Mouse (Mus musculus): Measurements from ENCODE around the gene Olfr765. TPM values are rescaled to one million over a fixed set of nuclear protein-coding genes. Genes with fewer than 3 reads are reported as not detected.
"Not testable (repeated sequence)": the region's sequence is repeated elsewhere in the genome, so short reads cannot be mapped to it uniquely, and the experiment has no call there.

Gene Olfr765
- polyA plus RNA-seq (2014; fragmentation: Nextera tagmentation; extraction: Ambion mirVana) = not detected in 2 replicates

DNA sequence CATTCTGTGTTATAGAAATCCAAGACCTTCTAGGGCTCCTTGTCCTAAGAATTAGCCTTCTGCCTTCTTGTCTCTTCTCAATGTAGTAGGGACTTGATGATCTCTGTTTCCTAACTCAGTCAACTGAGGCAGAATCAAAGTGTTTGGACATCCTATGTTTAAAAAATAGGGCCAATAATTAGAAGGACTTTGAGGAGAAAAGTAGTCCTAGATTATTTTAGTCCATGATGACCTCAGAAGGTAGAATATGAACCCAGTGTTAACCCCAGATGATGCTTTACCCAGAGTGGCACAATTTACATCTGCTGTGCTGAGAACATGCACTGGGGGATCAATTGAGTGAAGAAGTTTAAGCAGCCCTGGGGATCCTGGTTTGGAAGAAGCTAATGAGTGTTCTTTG, at the start of gene Olfr765:
Gene Olfr765 (minus strand): TSS at position 101 of the 400 bp plus-strand sequence.
- H3K4me1 ChIP-seq (ENCODE audit: control insufficient read depth, insufficient read depth, low read length); H3K4me2 ChIP-seq (ENCODE audit: low read depth, low read length); H3K27me3 ChIP-seq (ENCODE audit: control insufficient read depth, insufficient read depth, low read length); DNase-seq (ENCODE audit: low spot score); ATAC-seq (replicated peaks; ENCODE audit: insufficient number of reproducible peaks, low FRiP score, low TSS enrichment, low read depth); H3K36me3 ChIP-seq (replicated peaks; ENCODE audit: control insufficient read depth, insufficient read depth, low read depth, low read length); H3K4me3 ChIP-seq (ENCODE audit: low read depth, low read length); H3K27ac ChIP-seq (replicated peaks; ENCODE audit: low read depth, low read length); H3K9ac ChIP-seq (replicated peaks; ENCODE audit: low read length); H3K9me3 ChIP-seq (replicated peaks; ENCODE audit: control insufficient read depth, low read length): not testable (repeated sequence)

DNA sequence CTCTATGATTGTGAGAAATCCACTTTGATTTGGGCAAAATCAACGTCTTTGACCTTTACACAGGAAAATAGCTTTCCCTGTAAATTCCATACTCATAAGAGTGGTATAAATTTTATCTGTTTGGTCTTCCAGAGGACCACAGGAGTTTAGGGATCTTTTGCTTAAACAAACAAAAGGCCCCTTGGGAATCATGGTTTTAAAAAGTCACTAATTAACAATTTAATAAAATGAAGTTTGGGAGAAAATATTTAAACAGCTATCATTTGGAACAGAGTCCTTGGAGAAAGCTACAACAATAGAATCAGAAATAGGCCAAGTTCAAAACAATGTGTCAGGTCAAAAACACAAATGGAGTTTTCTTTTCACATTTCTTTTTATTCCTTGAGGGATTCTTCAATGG, 49.5 kb upstream of the Olfr765 start, which contains the start of gene Olfr768:
Gene Olfr768 (minus strand): TSS at position 101 of the 400 bp plus-strand sequence.
- Histone ChIP-seq H3K4me2 (ENCODE audit: low read depth, low read length) (no peak within 1 kb of the TSS), H3K4me3 (ENCODE audit: low read depth, low read length) (no peak within 1 kb of the TSS), H3K9ac (replicated peaks; ENCODE audit: low read length) (no peak within 1 kb of the TSS), H3K4me1 (ENCODE audit: control insufficient read depth, insufficient read depth, low read length) (no peaks in the 10 kb centered on the region), H3K36me3 (replicated peaks; ENCODE audit: control insufficient read depth, insufficient read depth, low read depth, low read length) (no peaks in the 10 kb centered on the region), H3K27ac (replicated peaks; ENCODE audit: low read depth, low read length) (no peak within 1 kb of the TSS), H3K27me3 (ENCODE audit: control insufficient read depth, insufficient read depth, low read length) (no peaks in the 10 kb centered on the region), H3K9me3 (replicated peaks; ENCODE audit: control insufficient read depth, low read length) (no peaks in the 10 kb centered on the region)
- no peak for ATAC-seq (replicated peaks; ENCODE audit: insufficient number of reproducible peaks, low FRiP score, low TSS enrichment, low read depth)
- WGBS = 82% methylated on average over 1 of the region's 1 CpGs
- DNase-seq (ENCODE audit: low spot score) = no peak

DNA sequence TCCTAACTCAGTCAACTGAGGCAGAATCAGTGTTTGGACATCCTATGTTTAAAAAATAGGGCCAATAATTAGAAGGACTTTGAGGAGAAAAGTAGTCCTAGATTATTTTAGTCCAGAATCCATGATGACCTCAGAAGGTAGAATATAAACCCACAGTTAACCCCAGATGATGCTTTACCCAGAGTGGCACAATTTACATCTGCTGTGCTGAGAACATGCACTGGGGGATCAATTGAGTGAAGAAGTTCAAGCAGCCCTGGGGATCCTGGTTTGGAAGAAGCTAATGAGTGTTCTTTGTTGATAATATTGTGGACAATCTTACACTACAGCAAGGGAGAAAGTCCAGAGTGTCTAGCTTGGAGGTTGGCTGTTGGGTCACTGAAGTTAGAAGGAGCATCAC, 33.0 kb upstream of the Olfr765 start, which contains the start of gene Olfr767:
Gene Olfr767 (minus strand): TSS at position 101 of the 400 bp plus-strand sequence.
- not testable (repeated sequence) for ATAC-seq (replicated peaks; ENCODE audit: insufficient number of reproducible peaks, low FRiP score, low TSS enrichment, low read depth); H3K36me3 ChIP-seq (replicated peaks; ENCODE audit: control insufficient read depth, insufficient read depth, low read depth, low read length)

DNA sequence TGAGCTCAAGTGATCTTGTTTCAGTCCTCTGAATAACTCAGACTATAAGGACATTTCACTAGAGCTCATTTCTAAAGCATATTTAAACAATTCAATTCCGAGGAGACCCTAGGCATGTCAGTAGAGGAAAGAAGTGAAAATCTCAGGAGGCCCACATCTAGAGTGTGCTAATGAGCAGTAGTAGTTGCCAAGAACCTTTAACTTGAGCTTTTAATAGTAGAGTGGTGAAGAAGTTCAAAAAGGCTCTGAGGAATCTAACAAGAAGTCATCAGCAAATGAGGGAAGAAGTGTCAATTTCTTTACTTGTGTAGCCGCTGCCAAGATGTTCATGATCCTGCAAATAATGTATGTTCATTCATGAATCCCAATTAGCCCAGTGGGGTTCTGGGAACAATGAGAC, 19.1 kb upstream of the Olfr765 start, which contains the start of gene Olfr766-ps1:
Gene Olfr766-ps1 (minus strand): TSS at position 101 of the 400 bp plus-strand sequence.
- ATAC-seq (replicated peaks; ENCODE audit: insufficient number of reproducible peaks, low FRiP score, low TSS enrichment, low read depth) (no peak), DNase-seq (ENCODE audit: low spot score) (no peak)
- no peak within 1 kb of the TSS for H3K4me2 ChIP-seq (ENCODE audit: low read depth, low read length)
- no peaks in the 10 kb centered on the region for H3K36me3 ChIP-seq (replicated peaks; ENCODE audit: control insufficient read depth, insufficient read depth, low read depth, low read length)
- no peak within 1 kb of the TSS for H3K27ac ChIP-seq (replicated peaks; ENCODE audit: low read depth, low read length)
- no peak within 1 kb of the TSS for H3K9ac ChIP-seq (replicated peaks; ENCODE audit: low read length)
- 87% methylated on average over 2 of the region's 2 CpGs for WGBS
- H3K4me3 ChIP-seq (ENCODE audit: low read depth, low read length) = no peak within 1 kb of the TSS
- H3K9me3 ChIP-seq (replicated peaks; ENCODE audit: control insufficient read depth, low read length) = no peaks in the 10 kb centered on the region
- H3K4me1 ChIP-seq (ENCODE audit: control insufficient read depth, insufficient read depth, low read length) = no peaks in the 10 kb centered on the region
- H3K27me3 ChIP-seq (ENCODE audit: control insufficient read depth, insufficient read depth, low read length) = no peaks in the 10 kb centered on the region

More for the DNA sequence above, 33.0 kb upstream of the Olfr765 start, which contains the start of gene Olfr767:
- H3K4me1 ChIP-seq (ENCODE audit: control insufficient read depth, insufficient read depth, low read length); H3K9me3 ChIP-seq (replicated peaks; ENCODE audit: control insufficient read depth, low read length); DNase-seq (ENCODE audit: low spot score); H3K27ac ChIP-seq (replicated peaks; ENCODE audit: low read depth, low read length); H3K4me3 ChIP-seq (ENCODE audit: low read depth, low read length); H3K27me3 ChIP-seq (ENCODE audit: control insufficient read depth, insufficient read depth, low read length); H3K9ac ChIP-seq (replicated peaks; ENCODE audit: low read length); H3K4me2 ChIP-seq (ENCODE audit: low read depth, low read length): not testable (repeated sequence)

GRCm38 (mm10) chr10:129039796-129040195, 10.0 kb downstream of the Olfr765 start, which contains the start of gene Olfr764-ps1:
Olfr764-ps1 (minus strand) TSS chr10:129039896.
- H3K4me1 ChIP-seq (ENCODE audit: control insufficient read depth, insufficient read depth, low read length) = no peaks in the 10 kb centered on the region
- no peak within 1 kb of the TSS for H3K27ac ChIP-seq (replicated peaks; ENCODE audit: low read depth, low read length)
- H3K27me3 ChIP-seq (ENCODE audit: control insufficient read depth, insufficient read depth, low read length) = no peaks in the 10 kb centered on the region
- H3K4me2 ChIP-seq (ENCODE audit: low read depth, low read length) = no peak within 1 kb of the TSS
- H3K9me3 ChIP-seq (replicated peaks; ENCODE audit: control insufficient read depth, low read length) = no peaks in the 10 kb centered on the region
- ATAC-seq (replicated peaks; ENCODE audit: insufficient number of reproducible peaks, low FRiP score, low TSS enrichment, low read depth) (no peak), DNase-seq (ENCODE audit: low spot score) (no peak)
- H3K36me3 ChIP-seq (replicated peaks; ENCODE audit: control insufficient read depth, insufficient read depth, low read depth, low read length) = no peaks in the 10 kb centered on the region
- H3K9ac ChIP-seq (replicated peaks; ENCODE audit: low read length) = no peak within 1 kb of the TSS
- 81% methylated on average over 3 of the region's 3 CpGs for WGBS
- H3K4me3 ChIP-seq (ENCODE audit: low read depth, low read length) = no peak within 1 kb of the TSS

DNA sequence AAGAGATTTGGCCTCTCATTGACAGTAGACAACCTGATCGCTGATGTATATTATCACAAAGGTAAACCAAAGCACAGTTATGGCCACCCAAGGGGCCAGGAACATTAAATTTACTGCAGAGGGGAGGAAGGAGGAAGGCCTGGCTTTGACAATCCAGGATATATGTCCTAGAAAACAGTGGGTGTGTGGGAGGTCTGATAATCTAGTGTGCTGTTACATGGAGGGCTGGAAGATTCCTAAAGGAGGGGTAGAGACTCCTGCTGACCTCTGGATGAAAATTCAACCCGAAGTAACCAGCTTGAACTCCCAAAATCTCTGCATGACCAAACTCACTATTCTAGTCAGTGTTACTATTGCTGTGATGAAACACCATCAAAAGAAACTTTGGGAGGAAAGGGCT, 21.5 kb downstream of the Olfr765 start:
- Histone ChIP-seq H3K27ac (replicated peaks; ENCODE audit: low read depth, low read length) (no peak overlapping the region), H3K27me3 (ENCODE audit: control insufficient read depth, insufficient read depth, low read length) (no peaks in the 10 kb centered on the region), H3K4me1 (ENCODE audit: control insufficient read depth, insufficient read depth, low read length) (no peaks in the 10 kb centered on the region), H3K36me3 (replicated peaks; ENCODE audit: control insufficient read depth, insufficient read depth, low read depth, low read length) (no peaks in the 10 kb centered on the region), H3K9me3 (replicated peaks; ENCODE audit: control insufficient read depth, low read length) (no peaks in the 10 kb centered on the region), H3K9ac (replicated peaks; ENCODE audit: low read length) (no peak overlapping the region), H3K4me2 (ENCODE audit: low read depth, low read length) (no peak overlapping the region), H3K4me3 (ENCODE audit: low read depth, low read length) (no peak overlapping the region)
- 86% methylated on average over 2 of the region's 2 CpGs for WGBS
- DNase-seq (ENCODE audit: low spot score) (no peak), ATAC-seq (replicated peaks; ENCODE audit: insufficient number of reproducible peaks, low FRiP score, low TSS enrichment, low read depth) (no peak)

DNA sequence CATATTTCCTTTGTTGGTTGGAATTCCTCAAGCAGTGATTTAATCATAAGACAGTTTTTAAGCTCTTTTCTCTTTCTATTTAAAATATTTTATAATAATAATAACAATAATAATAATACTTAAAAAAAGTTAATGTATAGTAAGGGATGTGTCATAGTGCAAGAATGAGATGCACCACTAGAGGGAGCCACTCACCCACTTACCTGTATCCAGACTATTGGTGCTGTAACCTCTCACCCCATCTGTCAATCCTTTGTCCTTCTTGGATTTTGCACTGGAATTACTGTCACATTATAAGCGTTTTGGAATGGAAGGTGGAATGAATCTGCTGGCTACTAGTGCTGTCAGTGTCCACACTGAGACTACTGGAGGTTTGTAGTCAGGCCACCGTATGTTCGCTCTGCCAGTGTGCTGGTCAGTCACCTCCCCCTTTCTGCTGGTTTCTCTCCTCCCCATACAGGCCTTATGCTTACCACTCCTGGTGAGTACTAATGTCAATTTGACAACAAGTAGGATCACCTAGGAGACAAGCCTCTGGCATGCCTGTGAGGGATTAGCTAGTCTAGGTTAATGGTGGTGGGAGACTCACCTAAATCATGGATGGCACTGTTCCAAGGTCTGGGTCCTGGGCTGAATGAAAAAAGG, 23.7 kb downstream of the Olfr765 start:
- H3K27me3 ChIP-seq (ENCODE audit: control insufficient read depth, insufficient read depth, low read length) = no peaks in the 10 kb centered on the region
- H3K4me3 ChIP-seq (ENCODE audit: low read depth, low read length) = no peak overlapping the region
- H3K9me3 ChIP-seq (replicated peaks; ENCODE audit: control insufficient read depth, low read length) = no peaks in the 10 kb centered on the region
- 62% methylated on average over 3 of the region's 3 CpGs for WGBS
- ATAC-seq (replicated peaks; ENCODE audit: insufficient number of reproducible peaks, low FRiP score, low TSS enrichment, low read depth) (no peak), DNase-seq (ENCODE audit: low spot score) (peak; percentile 74)
- no peak overlapping the region for H3K9ac ChIP-seq (replicated peaks; ENCODE audit: low read length)
- no peaks in the 10 kb centered on the region for H3K36me3 ChIP-seq (replicated peaks; ENCODE audit: control insufficient read depth, insufficient read depth, low read depth, low read length)
- no peaks in the 10 kb centered on the region for H3K4me1 ChIP-seq (ENCODE audit: control insufficient read depth, insufficient read depth, low read length)
- no peak overlapping the region for H3K27ac ChIP-seq (replicated peaks; ENCODE audit: low read depth, low read length)
- no peak overlapping the region for H3K4me2 ChIP-seq (ENCODE audit: low read depth, low read length)

GRCm38 (mm10) chr10:129023319-129023718, 26.5 kb downstream of the Olfr765 start:
- Histone ChIP-seq H3K27ac (replicated peaks; ENCODE audit: low read depth, low read length) (no peak overlapping the region), H3K36me3 (replicated peaks; ENCODE audit: control insufficient read depth, insufficient read depth, low read depth, low read length) (no peaks in the 10 kb centered on the region), H3K9me3 (replicated peaks; ENCODE audit: control insufficient read depth, low read length) (no peaks in the 10 kb centered on the region), H3K4me3 (ENCODE audit: low read depth, low read length) (no peak overlapping the region), H3K4me2 (ENCODE audit: low read depth, low read length) (no peak overlapping the region), H3K4me1 (ENCODE audit: control insufficient read depth, insufficient read depth, low read length) (no peaks in the 10 kb centered on the region), H3K27me3 (ENCODE audit: control insufficient read depth, insufficient read depth, low read length) (no peaks in the 10 kb centered on the region), H3K9ac (replicated peaks; ENCODE audit: low read length) (no peak overlapping the region)
- DNase-seq (ENCODE audit: low spot score) (no peak), ATAC-seq (replicated peaks; ENCODE audit: insufficient number of reproducible peaks, low FRiP score, low TSS enrichment, low read depth) (no peak)
